Mouse (Mus musculus): ENCODE measurements around the gene Gpm6b. TPM values are rescaled to one million over a fixed set of nuclear protein-coding genes. Genes with fewer than 3 reads are reported as not detected.
A peak's percentile ranks its signal among the peaks of the same experiment; 100 is the strongest.

Gpm6b gene
- 10.4 and 14.0 TPM in 2 replicates for total RNA-seq (2021)
- long read RNA-seq, experiment 1, full-length matches to known transcripts: 7 of 7 reads
- long read RNA-seq, experiment 1, partial matches to known transcripts: 0 of 7 reads
- long read RNA-seq, experiment 1, other reads (novel, unspliced or antisense): 0 of 7 reads
- long read RNA-seq, experiment 2, full-length matches to known transcripts: 7 of 7 reads
- long read RNA-seq, experiment 2, partial matches to known transcripts: 0 of 7 reads
- long read RNA-seq, experiment 2, other reads (novel, unspliced or antisense): 0 of 7 reads

- peak; percentile 64 for DNase-seq
These were observed at the start of gene Gpm6b for GRCm38 (mm10) chrX:166238831-166239460. Gene Gpm6b, plus strand, starts transcription at chrX:166238911.

GRCm38 (mm10) chrX:166196327-166196726, 42.4 kb upstream of the Gpm6b start:
- DNase-seq: no peak

- DNase-seq: no peak
These were observed 40.4 kb upstream of the Gpm6b start for GRCm38 (mm10) chrX:166198266-166198665.

DNA sequence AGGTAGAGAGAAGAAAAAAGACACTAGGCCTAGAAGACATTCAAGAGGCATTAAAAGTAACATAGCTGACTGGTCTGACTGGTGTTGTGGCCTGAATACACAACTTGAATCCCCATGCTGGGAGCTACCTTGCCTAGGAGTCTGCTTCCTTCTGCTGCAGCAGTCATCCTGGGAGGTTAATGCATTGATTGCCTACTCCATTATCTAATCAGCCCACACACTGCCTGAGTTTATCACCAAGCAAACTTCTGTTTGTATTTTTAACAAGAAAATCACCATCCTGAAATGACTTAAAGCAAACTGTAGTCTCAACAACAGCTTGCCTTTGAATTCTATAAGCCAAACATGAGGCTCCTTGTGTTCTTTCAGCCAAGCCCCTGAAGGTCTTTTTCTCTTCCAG, 38.9 kb upstream of the Gpm6b start:
- DNase-seq: no peak

GRCm38 (mm10) chrX:166214576-166214975, 24.1 kb upstream of the Gpm6b start:
- DNase-seq: no peak

DNA sequence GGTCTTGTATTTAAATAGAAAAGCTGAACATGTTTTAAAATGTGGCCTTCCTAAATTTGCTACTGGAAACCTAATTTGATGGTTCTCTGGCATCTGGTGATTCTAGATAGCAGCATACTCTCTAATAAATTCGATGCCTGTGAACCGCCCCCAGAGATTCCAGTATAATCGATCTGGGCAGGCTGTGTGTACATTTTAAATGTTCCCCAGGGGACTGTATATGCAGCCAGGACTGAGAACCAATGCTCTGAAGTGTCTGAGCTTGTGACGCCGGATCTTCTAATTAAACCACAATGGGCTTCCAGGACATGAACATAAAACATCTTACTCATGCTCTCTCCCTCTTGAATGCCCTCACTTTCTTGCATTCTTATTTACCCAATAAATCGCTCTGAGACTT, 22.5 kb upstream of the Gpm6b start:
- DNase-seq: no peak

- no peak for DNase-seq
These were observed 22.0 kb upstream of the Gpm6b start for GRCm38 (mm10) chrX:166216720-166217119.

DNA sequence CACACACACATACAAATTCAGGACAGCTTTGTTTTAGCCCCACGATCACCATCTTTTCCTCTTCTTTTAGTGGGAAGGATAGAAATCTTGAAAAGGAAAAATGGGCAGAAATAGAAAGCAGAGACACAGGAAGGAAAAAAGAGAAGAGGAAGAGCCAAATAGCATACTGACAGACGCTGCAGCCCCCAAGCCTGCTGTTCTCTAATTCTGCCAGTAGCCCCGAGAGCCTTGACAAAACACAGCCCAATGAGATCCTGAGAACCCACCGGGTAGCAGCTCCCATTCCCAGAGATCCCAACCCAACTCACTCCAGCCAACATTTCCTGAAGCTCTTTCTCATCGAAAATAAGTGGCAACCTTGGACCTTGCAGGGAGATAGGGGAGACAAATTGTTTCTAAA, 19.4 kb upstream of the Gpm6b start:
- DNase-seq: no peak

- no peak for DNase-seq
These were observed 11.9 kb upstream of the Gpm6b start for GRCm38 (mm10) chrX:166226856-166227255.

DNA sequence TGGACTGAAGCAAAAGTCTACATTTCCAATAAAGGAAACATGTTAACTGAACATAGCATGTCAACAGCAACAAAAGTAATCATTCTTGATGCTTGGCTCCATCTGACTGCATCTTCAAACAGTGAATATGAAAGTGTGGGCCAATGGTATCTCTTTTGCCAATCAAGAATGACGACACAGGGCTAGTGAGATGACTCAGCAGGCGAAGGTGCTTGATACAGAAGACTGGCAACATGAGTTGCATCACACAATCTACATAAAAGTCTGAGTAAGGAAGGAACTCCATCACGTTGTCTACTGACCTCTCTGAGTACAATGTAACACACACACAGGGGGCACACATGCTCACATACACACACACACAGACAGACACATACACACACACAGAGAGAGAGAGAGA, 9.0 kb upstream of the Gpm6b start:
- no peak for DNase-seq

GRCm38 (mm10) chrX:166230515-166231267, 8.0 kb upstream of the Gpm6b start:
- no peak for DNase-seq

DNA sequence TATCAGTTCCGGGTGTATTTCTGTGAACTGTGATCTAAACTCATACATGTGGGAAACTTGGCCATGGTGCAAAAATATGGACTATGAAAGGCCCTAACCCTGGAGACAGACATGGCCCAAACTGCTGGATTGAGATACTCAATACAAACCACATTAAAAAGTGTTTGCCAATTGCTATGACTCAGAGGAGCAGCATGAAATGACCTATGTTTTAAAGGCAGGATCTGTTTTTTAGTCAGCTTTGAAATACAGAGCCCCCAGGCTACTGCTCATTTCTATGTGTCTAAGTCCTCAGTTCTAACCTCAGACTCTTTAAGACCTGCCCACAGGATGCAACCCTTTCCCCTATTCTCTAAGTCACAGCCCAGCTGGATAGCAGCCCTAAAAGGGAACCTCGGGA, 2.6 kb upstream of the Gpm6b start:
- no peak for DNase-seq

DNA sequence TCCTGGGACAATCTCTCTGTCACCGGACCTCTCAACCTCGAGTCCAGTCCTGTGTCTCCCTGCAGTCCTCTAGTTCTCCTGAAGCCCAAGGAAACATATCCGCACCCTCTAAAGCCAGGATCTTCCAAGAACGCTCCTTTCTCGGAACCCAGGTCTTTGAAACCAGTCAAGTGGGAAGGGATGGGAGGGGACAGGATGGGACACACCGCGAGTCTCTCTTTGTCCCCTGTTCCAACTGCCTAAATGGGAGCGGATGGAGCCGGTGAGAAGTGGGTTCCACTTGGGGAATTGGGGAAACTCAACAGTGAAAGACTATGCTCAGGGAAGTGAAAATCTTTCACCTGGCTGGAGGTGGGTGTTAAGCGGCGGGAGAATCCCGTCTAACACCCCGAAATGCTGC, 809 bp downstream of the Gpm6b start:
- DNase-seq: no peak

DNA sequence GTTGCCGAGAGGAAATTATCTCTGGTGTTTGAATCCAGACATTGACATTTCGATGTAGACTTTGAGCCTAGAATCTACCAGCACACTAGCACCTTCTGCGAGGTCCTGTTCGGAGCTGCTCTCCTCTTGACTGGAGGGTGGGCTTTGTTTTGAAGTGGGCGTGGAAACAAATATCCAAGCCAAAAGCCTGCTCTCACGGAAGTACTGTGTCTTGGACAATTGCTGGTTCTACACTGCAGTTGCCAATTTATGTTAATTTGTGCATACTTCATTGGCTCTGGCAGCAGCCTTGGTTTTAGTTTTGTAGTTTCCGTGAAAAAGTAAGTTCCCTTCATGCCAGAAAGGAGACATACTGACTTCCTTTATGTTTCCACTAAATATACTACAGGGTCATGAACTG, 2.0 kb downstream of the Gpm6b start:
- no peak for DNase-seq

- no peak for DNase-seq
These were observed 4.7 kb downstream of the Gpm6b start for GRCm38 (mm10) chrX:166243261-166243885.

GRCm38 (mm10) chrX:166271489-166271888, 32.8 kb downstream of the Gpm6b start:
- no peak for DNase-seq

DNA sequence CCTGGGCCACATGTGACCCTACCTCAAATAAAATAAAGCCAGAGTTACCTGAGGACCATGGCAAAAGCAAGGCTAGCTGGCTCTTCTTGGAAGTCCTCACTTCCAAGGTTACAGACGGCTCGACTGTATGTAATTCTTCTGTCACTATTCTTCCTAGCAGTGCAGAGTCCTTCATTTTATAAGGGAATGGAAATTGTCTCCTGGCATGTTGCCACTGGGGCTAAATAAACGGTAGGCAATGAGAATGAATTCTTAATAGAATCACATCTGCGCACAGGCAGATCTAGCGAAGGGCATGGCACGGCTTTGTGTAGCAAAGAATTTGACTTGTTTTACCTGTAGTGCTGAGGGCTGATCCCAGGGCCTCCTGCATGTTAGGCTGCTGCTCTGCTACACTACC, 33.9 kb downstream of the Gpm6b start:
- DNase-seq: no peak

GRCm38 (mm10) chrX:166279861-166280260, 41.1 kb downstream of the Gpm6b start:
- no peak for DNase-seq

DNA sequence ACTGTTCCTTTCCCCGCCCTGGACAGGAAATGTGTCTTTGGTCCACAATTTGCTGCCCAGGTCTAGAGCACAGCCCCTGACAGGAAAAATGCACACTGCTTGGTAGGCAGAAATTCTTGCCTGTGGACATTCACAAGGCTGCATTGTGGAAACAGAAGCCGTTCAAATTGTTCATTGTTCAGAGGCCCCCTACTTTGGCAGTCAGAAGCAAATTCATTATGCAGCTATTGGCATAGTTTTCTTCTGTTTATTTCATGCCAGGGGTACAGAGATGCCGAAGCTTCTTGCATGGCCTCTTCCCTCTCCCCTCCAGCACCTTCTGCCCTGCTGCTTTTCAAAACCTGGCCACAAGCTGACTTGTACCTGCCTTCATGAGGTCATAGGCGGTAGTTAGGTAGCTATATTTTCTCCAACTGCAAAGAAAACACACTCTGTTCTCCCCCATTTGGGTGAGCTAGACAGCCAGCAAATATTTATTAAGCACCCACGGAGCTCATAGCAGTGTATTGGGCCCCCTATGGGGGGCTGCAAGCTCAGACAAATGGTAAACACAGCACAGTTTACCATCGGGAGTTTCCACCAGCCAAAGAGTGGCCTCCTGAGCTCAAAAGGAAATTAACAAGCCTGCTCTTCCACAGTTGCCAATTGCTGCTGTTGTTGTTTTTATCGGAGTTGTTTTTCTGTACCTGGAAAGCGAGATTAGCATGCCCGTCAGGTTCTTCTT, 48.2 kb downstream of the Gpm6b start:
- DNase-seq: no peak

DNA sequence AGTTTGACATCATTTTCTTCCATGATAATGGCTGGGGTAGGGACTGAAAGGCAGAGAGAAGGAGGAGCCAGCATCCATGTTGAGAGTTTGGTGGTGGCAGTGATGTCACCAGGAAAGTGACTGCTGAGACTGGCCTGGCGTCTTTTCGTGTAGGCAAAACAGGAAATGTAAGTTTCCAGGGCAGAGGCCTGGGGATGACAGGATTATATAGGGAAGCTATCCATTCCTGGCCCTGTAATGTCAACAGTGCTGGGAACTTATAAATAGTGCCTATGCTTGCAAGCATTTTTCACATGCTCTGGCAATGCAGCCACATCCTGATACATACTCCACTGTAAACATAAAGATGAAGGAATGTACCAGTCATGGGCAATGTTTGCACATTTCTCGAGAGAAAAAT, 52.6 kb downstream of the Gpm6b start:
- no peak for DNase-seq

GRCm38 (mm10) chrX:166293465-166293864, 54.8 kb downstream of the Gpm6b start:
- no peak for DNase-seq

GRCm38 (mm10) chrX:166302791-166303190, 64.1 kb downstream of the Gpm6b start:
- no peak for DNase-seq

All from adrenal gland, postnatal 14 days (tissue).